Mouse (Mus musculus): ENCODE measurements around the gene Actl6a.
"Not testable (repeated sequence)": the region's sequence is repeated elsewhere in the genome, so short reads cannot be mapped to it uniquely, and the experiment has no call there.

Actl6a gene

GRCm38 (mm10) chr3:32694737-32695582 is 11.1 kb upstream of the Actl6a start:
- no peak for DNase-seq (ENCODE audit: low read depth)

GRCm38 (mm10) chr3:32695583-32695980 is 10.5 kb upstream of the Actl6a start:
- no peak for DNase-seq (ENCODE audit: low read depth)

- peak; percentile 62 for DNase-seq (ENCODE audit: low read depth)
Observed at GRCm38 (mm10) chr3:32698228-32698863, 7.8 kb upstream of the Actl6a start.

- DNase-seq (ENCODE audit: low read depth): not testable (repeated sequence)
Observed at GRCm38 (mm10) chr3:32704021-32704420, 2.1 kb upstream of the Actl6a start.

- not testable (repeated sequence) for DNase-seq (ENCODE audit: low read depth)
Observed at GRCm38 (mm10) chr3:32704632-32705031, 1.5 kb upstream of the Actl6a start.

- no peak for DNase-seq (ENCODE audit: low read depth)
Observed at GRCm38 (mm10) chr3:32708052-32708367, 1.9 kb downstream of the Actl6a start.

GRCm38 (mm10) chr3:32708368-32709231 is 2.5 kb downstream of the Actl6a start:
- DNase-seq (ENCODE audit: low read depth): peak; percentile 98

GRCm38 (mm10) chr3:32709388-32709787 is 3.3 kb downstream of the Actl6a start:
- DNase-seq (ENCODE audit: low read depth): no peak

GRCm38 (mm10) chr3:32713711-32714110 is 7.6 kb downstream of the Actl6a start:
- no peak for DNase-seq (ENCODE audit: low read depth)

GRCm38 (mm10) chr3:32717403-32717802 is 11.3 kb downstream of the Actl6a start:
- DNase-seq (ENCODE audit: low read depth): not testable (repeated sequence)

- DNase-seq (ENCODE audit: low read depth): no peak
Observed at GRCm38 (mm10) chr3:32718271-32718670, 12.2 kb downstream of the Actl6a start.

- no peak for DNase-seq (ENCODE audit: low read depth)
Observed at GRCm38 (mm10) chr3:32724191-32724590, 18.1 kb downstream of the Actl6a start.

GRCm38 (mm10) chr3:32725951-32726350 is 19.9 kb downstream of the Actl6a start:
- DNase-seq (ENCODE audit: low read depth): no peak

GRCm38 (mm10) chr3:32727861-32728260 is 21.8 kb downstream of the Actl6a start:
- DNase-seq (ENCODE audit: low read depth): no peak

- peak; percentile 98 for DNase-seq (ENCODE audit: low read depth)
Observed at GRCm38 (mm10) chr3:32736244-32737171, 30.4 kb downstream of the Actl6a start, which contains the start of gene Ndufb5. TSS of gene Ndufb5 (plus strand) at chr3:32736990.

GRCm38 (mm10) chr3:32737172-32737655 is 31.1 kb downstream of the Actl6a start, which contains the start of gene Mrpl47:
TSS of gene Mrpl47 (minus strand) at chr3:32737605.
- DNase-seq (ENCODE audit: low read depth): no peak

GRCm38 (mm10) chr3:32738549-32738948 is 32.5 kb downstream of the Actl6a start:
- DNase-seq (ENCODE audit: low read depth): no peak

- no peak for DNase-seq (ENCODE audit: low read depth)
Observed at GRCm38 (mm10) chr3:32742276-32742780, 36.2 kb downstream of the Actl6a start.

GRCm38 (mm10) chr3:32745001-32745400 is 38.9 kb downstream of the Actl6a start:
- DNase-seq (ENCODE audit: low read depth): no peak

GRCm38 (mm10) chr3:32745426-32745825 is 39.3 kb downstream of the Actl6a start:
- DNase-seq (ENCODE audit: low read depth): not testable (repeated sequence)

- no peak for DNase-seq (ENCODE audit: low read depth)
Observed at GRCm38 (mm10) chr3:32748384-32748783, 42.3 kb downstream of the Actl6a start.
